Mouse (Mus musculus) neural tube, embryonic 13.5 days (tissue): Measurements from ENCODE around the gene Neurl2. TPM values are rescaled to one million over a fixed set of nuclear protein-coding genes. Genes with fewer than 3 reads are reported as not detected.
"Not testable (repeated sequence)": the region's sequence is repeated elsewhere in the genome, so short reads cannot be mapped to it uniquely, and the experiment has no call there.

ENCODE experiments used
- ATAC-seq: fragments of 200-750 bp; cut with Nextera tagmentation; 2 replicates; pipeline ENCODE4 v1.8.0; 2017; ENCODE audit warnings: low read depth, mild to moderate bottlenecking, moderate TSS enrichment, moderate library complexity
- H3K27ac ChIP-seq: fragments of 300-500 bp; sonication (generic); replicated peaks from 2 replicates; pipeline ENCODE4 v1.5.1; 2015; ENCODE audit warnings: moderate library complexity, mild to moderate bottlenecking, inconsistent platforms
- H3K27me3 ChIP-seq: fragments of 300-500 bp; sonication (generic); 2 replicates; pipeline ENCODE4 v1.6.1; 2015; ENCODE audit warnings: mild to moderate bottlenecking, inconsistent platforms
- H3K36me3 ChIP-seq: fragments of 300-500 bp; sonication (generic); 2 replicates; pipeline ENCODE4 v1.6.1; 2015; ENCODE audit warnings: mild to moderate bottlenecking, inconsistent platforms
- H3K4me1 ChIP-seq: fragments of 300-500 bp; sonication (generic); replicated peaks from 2 replicates; pipeline ENCODE4 v1.6.1; 2015; ENCODE audit warnings: inconsistent platforms
- H3K4me2 ChIP-seq: fragments of 300-500 bp; sonication (generic); 2 replicates; pipeline ENCODE4 v1.6.1; 2015; ENCODE audit warnings: inconsistent platforms, mild to moderate bottlenecking, moderate library complexity
- H3K4me3 ChIP-seq: fragments of 300-500 bp; sonication (generic); 2 replicates; pipeline ENCODE4 v1.5.1; 2015; ENCODE audit warnings: mild to moderate bottlenecking, inconsistent platforms
- H3K9ac ChIP-seq: fragments of 300-500 bp; sonication (generic); 2 replicates; pipeline ENCODE4 v1.6.1; 2015; ENCODE audit warnings: moderate library complexity, mild to moderate bottlenecking, inconsistent platforms
- H3K9me3 ChIP-seq: fragments of 300-500 bp; sonication (generic); 2 replicates; pipeline ENCODE4 v1.6.1; 2016; ENCODE audit warnings: inconsistent platforms
- WGBS: fragments of 180-500 bp; shearing (Covaris S2); methylation state at CpG from one replicate; pipeline ENCODE4 v1.1.7; 2015; 5-methylcytosine and 5-hydroxymethylcytosine counted together
- polyA plus RNA-seq: library from polyadenylated mRNA; unstranded; fragments of >200 nt; fragmentation: Nextera tagmentation; extraction: Ambion mirVana; gene quantifications from 2 replicates; pipeline ENCODE4 v1.2.1, GENCODE M21; 2015

Neurl2 gene
- polyA plus RNA-seq, 1 experiment from 2014 or later = 4.9 TPM

GRCm38 (mm10) chr2:164867566-164867965 lies 34.3 kb upstream of the Neurl2 start:
- H3K4me1 ChIP-seq = no peaks in the 10 kb centered on the region
- H3K36me3 ChIP-seq = no peaks in the 10 kb centered on the region
- H3K27ac ChIP-seq = no peak overlapping the region
- no peak overlapping the region for H3K4me2 ChIP-seq
- H3K27me3 ChIP-seq = no peaks in the 10 kb centered on the region
- H3K9ac ChIP-seq = no peak overlapping the region
- H3K4me3 ChIP-seq = no peak overlapping the region
- 0 out of 2 replicates have a peak, but pooled peaks cover 9% of the 10 kb centered on the region for H3K9me3 ChIP-seq
- 89% methylated on average over 7 of the region's 7 CpGs for WGBS
- no peak for ATAC-seq

- ATAC-seq = no peak
- WGBS = 56% methylated on average over 16 of the region's 16 CpGs
Measured at GRCm38 (mm10) chr2:164866741-164867551, 33.7 kb upstream of the Neurl2 start.

GRCm38 (mm10) chr2:164864593-164864992 lies 31.3 kb upstream of the Neurl2 start:
- Histone ChIP-seq H3K4me2 (no peak overlapping the region), H3K27ac (no peak overlapping the region), H3K9me3 (0 out of 2 replicates have a peak, but pooled peaks cover 9% of the 10 kb centered on the region), H3K27me3 (peaks cover 2% of the 10 kb centered on the region), H3K4me1 (peaks cover 10% of the 10 kb centered on the region), H3K36me3 (no peaks in the 10 kb centered on the region), H3K9ac (no peak overlapping the region), H3K4me3 (no peak overlapping the region)
- ATAC-seq = no peak
- WGBS = 90% methylated on average over 4 of the region's 4 CpGs

More at GRCm38 (mm10) chr2:164866741-164867551, 33.7 kb upstream of the Neurl2 start:
- Histone ChIP-seq H3K9me3 (0 out of 2 replicates have a peak, but pooled peaks cover 9% of the 10 kb centered on the region), H3K4me1 (peaks cover 6% of the 10 kb centered on the region), H3K9ac (no peak overlapping the region), H3K4me2 (no peak overlapping the region), H3K27me3 (no peaks in the 10 kb centered on the region), H3K36me3 (no peaks in the 10 kb centered on the region), H3K27ac (no peak overlapping the region), H3K4me3 (no peak overlapping the region)

GRCm38 (mm10) chr2:164863411-164863810 lies 30.2 kb upstream of the Neurl2 start:
- not testable (repeated sequence) for H3K27ac ChIP-seq, H3K36me3 ChIP-seq, H3K4me2 ChIP-seq, ATAC-seq, H3K9ac ChIP-seq, H3K9me3 ChIP-seq, H3K4me3 ChIP-seq
- Histone ChIP-seq H3K4me1 (peaks cover 14% of the 10 kb centered on the region), H3K27me3 (peaks cover 12% of the 10 kb centered on the region)
- WGBS = 89% methylated on average over 9 of the region's 9 CpGs

GRCm38 (mm10) chr2:164862179-164862861 lies 29.1 kb upstream of the Neurl2 start:
- peak overlapping the region; percentile 62; the same call in 1 of the 2 replicates for H3K27ac ChIP-seq
- ATAC-seq = peak; percentile 46; the same call in 1 of the 2 replicates
- peaks cover 25% of the 10 kb centered on the region for H3K4me1 ChIP-seq
- no peak overlapping the region for H3K4me3 ChIP-seq
- H3K27me3 ChIP-seq = peaks cover 23% of the 10 kb centered on the region
- H3K9ac ChIP-seq = no peak overlapping the region
- H3K9me3 ChIP-seq = no peaks in the 10 kb centered on the region
- no peak overlapping the region for H3K4me2 ChIP-seq
- 38% methylated on average over 9 of the region's 9 CpGs for whole genome bisulfite sequencing
- no peaks in the 10 kb centered on the region for H3K36me3 ChIP-seq

GRCm38 (mm10) chr2:164861094-164861493 lies 27.8 kb upstream of the Neurl2 start:
- Histone ChIP-seq H3K4me1 (peaks cover 37% of the 10 kb centered on the region), H3K9me3 (no peaks in the 10 kb centered on the region), H3K27ac (peak overlapping the region; percentile 18; the same call in 1 of the 2 replicates), H3K4me2 (no peak overlapping the region), H3K4me3 (no peak overlapping the region), H3K9ac (no peak overlapping the region), H3K36me3 (no peaks in the 10 kb centered on the region), H3K27me3 (peaks cover 35% of the 10 kb centered on the region)
- no peak for ATAC-seq
- 74% methylated on average over 4 of the region's 4 CpGs for WGBS

GRCm38 (mm10) chr2:164859640-164860432 lies 26.6 kb upstream of the Neurl2 start:
- WGBS = 64% methylated on average over 9 of the region's 9 CpGs
- H3K4me3 ChIP-seq = no peak overlapping the region
- H3K4me1 ChIP-seq = peaks cover 37% of the 10 kb centered on the region
- H3K27me3 ChIP-seq = peaks cover 48% of the 10 kb centered on the region
- no peaks in the 10 kb centered on the region for H3K36me3 ChIP-seq
- no peak overlapping the region for H3K4me2 ChIP-seq
- no peak overlapping the region for H3K27ac ChIP-seq
- no peaks in the 10 kb centered on the region for H3K9me3 ChIP-seq
- ATAC-seq = no peak
- no peak overlapping the region for H3K9ac ChIP-seq

- peaks cover 51% of the 10 kb centered on the region for H3K27me3 ChIP-seq
- no peak overlapping the region for H3K4me2 ChIP-seq
- H3K27ac ChIP-seq = no peak overlapping the region
- peaks cover 37% of the 10 kb centered on the region for H3K4me1 ChIP-seq
- H3K9ac ChIP-seq = no peak overlapping the region
- WGBS = 51% methylated on average over 2 of the region's 2 CpGs
- H3K4me3 ChIP-seq = no peak overlapping the region
- no peak for ATAC-seq
- no peaks in the 10 kb centered on the region for H3K36me3 ChIP-seq
- H3K9me3 ChIP-seq = no peaks in the 10 kb centered on the region
Measured at GRCm38 (mm10) chr2:164859155-164859554, 25.9 kb upstream of the Neurl2 start.

- H3K9ac ChIP-seq = peak overlapping the region; percentile 64
- peak overlapping the region; percentile 45 for H3K4me3 ChIP-seq
- peak overlapping the region; percentile 85 for H3K4me2 ChIP-seq
- H3K27ac ChIP-seq = peak overlapping the region; percentile 49; the same call in 1 of the 2 replicates
- H3K27me3 ChIP-seq = peaks cover 51% of the 10 kb centered on the region
- H3K4me1 ChIP-seq = peaks cover 37% of the 10 kb centered on the region
- 3% methylated on average over 19 of the region's 19 CpGs for WGBS
- no peaks in the 10 kb centered on the region for H3K9me3 ChIP-seq
- H3K36me3 ChIP-seq = no peaks in the 10 kb centered on the region
- ATAC-seq = peak; percentile 32
Measured at GRCm38 (mm10) chr2:164857842-164858553, 24.7 kb upstream of the Neurl2 start.

- peak within 1 kb of the TSS; percentile 45 for H3K4me3 ChIP-seq
- no peaks in the 10 kb centered on the region for H3K36me3 ChIP-seq
- no peaks in the 10 kb centered on the region for H3K9me3 ChIP-seq
- peak within 1 kb of the TSS; percentile 53 for H3K27ac ChIP-seq
- H3K4me2 ChIP-seq = peak within 1 kb of the TSS; percentile 85
- peak within 1 kb of the TSS; percentile 64 for H3K9ac ChIP-seq
- under 1% methylated on average over 47 of the region's 47 CpGs for WGBS
- H3K4me1 ChIP-seq = peaks cover 35% of the 10 kb centered on the region
- peak; percentile 82 for ATAC-seq
- peaks cover 51% of the 10 kb centered on the region for H3K27me3 ChIP-seq
Measured at GRCm38 (mm10) chr2:164857101-164857821, 24.0 kb upstream of the Neurl2 start, which contains the start of gene Pltp. Gene Pltp, minus strand, starts transcription at chr2:164857711.
